Mouse (Mus musculus): Measurements from ENCODE around the gene Tuba1c. TPM values are rescaled to one million over a fixed set of nuclear protein-coding genes. Genes with fewer than 3 reads are reported as not detected.

Gene Tuba1c
- polyA plus RNA-seq, 1 experiment from 2014 or later = 315 TPM

- Histone ChIP-seq H3K27ac (ENCODE audit: low read depth, low read length) (no peak within 1 kb of the TSS), H3K36me3 (ENCODE audit: control insufficient read depth, insufficient read depth) (no peaks in the 10 kb centered on the region), H3K4me1 (replicated peaks; ENCODE audit: control insufficient read depth, insufficient read depth, low read length) (no peaks in the 10 kb centered on the region; the same call in 1 of the 2 replicates), H3K27me3 (replicated peaks; ENCODE audit: control insufficient read depth, insufficient read depth, low read length) (peaks cover 54% of the 10 kb centered on the region), H3K4me3 (ENCODE audit: low read depth, low read length) (peak within 1 kb of the TSS; percentile 37), H3K4me2 (replicated peaks; ENCODE audit: low read depth) (peak within 1 kb of the TSS; percentile 66), H3K9ac (ENCODE audit: low read depth, low read length) (0 out of 2 replicates have a peak within 1 kb of the TSS, but pooled peaks have one; percentile 34), H3K9me3 (ENCODE audit: control insufficient read depth) (no peaks in the 10 kb centered on the region)
- TF ChIP-seq CTCF (IDR thresholded peaks at IDR 0.05; ENCODE audit: low read depth) = no peak
- 4% methylated on average over 29 of the region's 30 CpGs for WGBS
- no peak for ATAC-seq
These were observed 25.3 kb downstream of the Tuba1c start, which contains the start of gene Prph for GRCm38 (mm10) chr15:99055040-99055439. Prph (plus strand) TSS chr15:99055174.

- Histone ChIP-seq H3K4me2 (replicated peaks; ENCODE audit: low read depth) (peak overlapping the region; percentile 66), H3K9ac (ENCODE audit: low read depth, low read length) (0 out of 2 replicates have a peak overlapping the region, but pooled peaks have one; percentile 34), H3K36me3 (ENCODE audit: control insufficient read depth, insufficient read depth) (no peaks in the 10 kb centered on the region), H3K9me3 (ENCODE audit: control insufficient read depth) (no peaks in the 10 kb centered on the region), H3K4me1 (replicated peaks; ENCODE audit: control insufficient read depth, insufficient read depth, low read length) (no peaks in the 10 kb centered on the region; the same call in 1 of the 2 replicates), H3K4me3 (ENCODE audit: low read depth, low read length) (peak overlapping the region; percentile 37), H3K27me3 (replicated peaks; ENCODE audit: control insufficient read depth, insufficient read depth, low read length) (peaks cover 55% of the 10 kb centered on the region), H3K27ac (ENCODE audit: low read depth, low read length) (no peak overlapping the region)
- 0 out of 2 replicates have a peak, but pooled peaks have one; percentile 1 for TF ChIP-seq CTCF (IDR thresholded peaks at IDR 0.05; ENCODE audit: low read depth)
- WGBS = under 1% methylated on average over 37 of the region's 37 CpGs
- peak; percentile 7; the same call in 1 of the 2 replicates for ATAC-seq
These were observed 25.8 kb downstream of the Tuba1c start for GRCm38 (mm10) chr15:99055511-99055961.

- H3K4me3 ChIP-seq (ENCODE audit: low read depth, low read length) = peak overlapping the region; percentile 37
- peak; percentile 77 for TF ChIP-seq CTCF (IDR thresholded peaks at IDR 0.05; ENCODE audit: low read depth)
- H3K27ac ChIP-seq (ENCODE audit: low read depth, low read length) = no peak overlapping the region
- ATAC-seq = peak; percentile 16; the same call in 1 of the 2 replicates
- 6% methylated on average over 14 of the region's 14 CpGs for WGBS
- H3K9me3 ChIP-seq (ENCODE audit: control insufficient read depth) = no peaks in the 10 kb centered on the region
- no peaks in the 10 kb centered on the region; the same call in 1 of the 2 replicates for H3K4me1 ChIP-seq (replicated peaks; ENCODE audit: control insufficient read depth, insufficient read depth, low read length)
- no peaks in the 10 kb centered on the region for H3K36me3 ChIP-seq (ENCODE audit: control insufficient read depth, insufficient read depth)
- no peak overlapping the region for H3K9ac ChIP-seq (ENCODE audit: low read depth, low read length)
- peaks cover 59% of the 10 kb centered on the region for H3K27me3 ChIP-seq (replicated peaks; ENCODE audit: control insufficient read depth, insufficient read depth, low read length)
- peak overlapping the region; percentile 66; the same call in 1 of the 2 replicates for H3K4me2 ChIP-seq (replicated peaks; ENCODE audit: low read depth)
These were observed 26.6 kb downstream of the Tuba1c start for GRCm38 (mm10) chr15:99056332-99056731.

- no peak overlapping the region for H3K4me3 ChIP-seq (ENCODE audit: low read depth, low read length)
- no peak for ATAC-seq
- H3K36me3 ChIP-seq (ENCODE audit: control insufficient read depth, insufficient read depth) = no peaks in the 10 kb centered on the region
- no peak overlapping the region for H3K27ac ChIP-seq (ENCODE audit: low read depth, low read length)
- 70% methylated on average over 12 of the region's 12 CpGs for WGBS
- no peak for TF ChIP-seq CTCF (IDR thresholded peaks at IDR 0.05; ENCODE audit: low read depth)
- no peak overlapping the region for H3K9ac ChIP-seq (ENCODE audit: low read depth, low read length)
- no peaks in the 10 kb centered on the region for H3K4me1 ChIP-seq (replicated peaks; ENCODE audit: control insufficient read depth, insufficient read depth, low read length)
- H3K27me3 ChIP-seq (replicated peaks; ENCODE audit: control insufficient read depth, insufficient read depth, low read length) = peaks cover 3% of the 10 kb centered on the region; the same call in 1 of the 2 replicates
- no peaks in the 10 kb centered on the region for H3K9me3 ChIP-seq (ENCODE audit: control insufficient read depth)
- H3K4me2 ChIP-seq (replicated peaks; ENCODE audit: low read depth) = no peak overlapping the region
These were observed 36.0 kb downstream of the Tuba1c start for GRCm38 (mm10) chr15:99065557-99066165.

GRCm38 (mm10) chr15:99071988-99072387 lies 42.3 kb downstream of the Tuba1c start:
- Histone ChIP-seq H3K4me1 (replicated peaks; ENCODE audit: control insufficient read depth, insufficient read depth, low read length) (peaks cover 5% of the 10 kb centered on the region; the same call in 1 of the 2 replicates), H3K36me3 (ENCODE audit: control insufficient read depth, insufficient read depth) (0 out of 2 replicates have a peak, but pooled peaks cover 6% of the 10 kb centered on the region), H3K9ac (ENCODE audit: low read depth, low read length) (no peak overlapping the region), H3K4me3 (ENCODE audit: low read depth, low read length) (no peak overlapping the region), H3K4me2 (replicated peaks; ENCODE audit: low read depth) (no peak overlapping the region), H3K27ac (ENCODE audit: low read depth, low read length) (no peak overlapping the region), H3K27me3 (replicated peaks; ENCODE audit: control insufficient read depth, insufficient read depth, low read length) (no peaks in the 10 kb centered on the region), H3K9me3 (ENCODE audit: control insufficient read depth) (no peaks in the 10 kb centered on the region)
- whole genome bisulfite sequencing = 81% methylated on average over 1 of the region's 1 CpGs
- ATAC-seq = no peak
- peak; percentile 45 for TF ChIP-seq CTCF (IDR thresholded peaks at IDR 0.05; ENCODE audit: low read depth)

- peak within 1 kb of the TSS; percentile 60 for H3K27ac ChIP-seq (ENCODE audit: low read depth, low read length)
- peak within 1 kb of the TSS; percentile 62 for H3K4me3 ChIP-seq (ENCODE audit: low read depth, low read length)
- peaks cover 17% of the 10 kb centered on the region; the same call in 1 of the 2 replicates for H3K36me3 ChIP-seq (ENCODE audit: control insufficient read depth, insufficient read depth)
- H3K27me3 ChIP-seq (replicated peaks; ENCODE audit: control insufficient read depth, insufficient read depth, low read length) = no peaks in the 10 kb centered on the region
- no peaks in the 10 kb centered on the region for H3K9me3 ChIP-seq (ENCODE audit: control insufficient read depth)
- no peak for TF ChIP-seq CTCF (IDR thresholded peaks at IDR 0.05; ENCODE audit: low read depth)
- H3K9ac ChIP-seq (ENCODE audit: low read depth, low read length) = peak within 1 kb of the TSS; percentile 57
- 21% methylated on average over 9 of the region's 9 CpGs for WGBS
- H3K4me2 ChIP-seq (replicated peaks; ENCODE audit: low read depth) = peak within 1 kb of the TSS; percentile 86
- H3K4me1 ChIP-seq (replicated peaks; ENCODE audit: control insufficient read depth, insufficient read depth, low read length) = peaks cover 5% of the 10 kb centered on the region
- ATAC-seq = peak; percentile 28
These were observed 44.4 kb downstream of the Tuba1c start, which contains the start of gene Troap for GRCm38 (mm10) chr15:99074019-99074599. Troap (plus strand) TSS chr15:99074575.
